Mouse (Mus musculus) liver, postnatal 0 days (tissue): ENCODE data around the gene Mgll. TPM values are rescaled to one million over a fixed set of nuclear protein-coding genes. Genes with fewer than 3 reads are reported as not detected.

Experiments used
- ATAC-seq: fragments of 200-750 bp; cut with Nextera tagmentation; 2 replicates; pipeline ENCODE4 v1.8.0; 2017; ENCODE audit warnings: mild to moderate bottlenecking, moderate library complexity
- DNase-seq: peaks from one replicate; pipeline ENCODE4 v3.0.0-alpha.2; 2016
- H3K27ac ChIP-seq: fragments of 300-500 bp; sonication (generic); 2 replicates; pipeline ENCODE4 v1.5.1; 2014; ENCODE audit warnings: antibody characterized with exemption, moderate library complexity, mild to moderate bottlenecking, low read depth
- H3K27me3 ChIP-seq: fragments of 300-500 bp; sonication (generic); 2 replicates; pipeline ENCODE4 v1.6.1; 2014; ENCODE audit warnings: low read length, control low read depth, mixed read lengths; ENCODE audit not compliant: insufficient read depth
- H3K36me3 ChIP-seq: fragments of 300-500 bp; sonication (generic); replicated peaks from 2 replicates; pipeline ENCODE4 v1.6.1; 2014; ENCODE audit warnings: mild to moderate bottlenecking, control low read depth, low read length, moderate library complexity, mixed read lengths; ENCODE audit not compliant: insufficient read depth
- H3K4me1 ChIP-seq: fragments of 300-500 bp; sonication (generic); 2 replicates; pipeline ENCODE4 v1.6.1; 2014; ENCODE audit warnings: antibody characterized with exemption, mild to moderate bottlenecking, control low read depth; ENCODE audit not compliant: insufficient read depth
- H3K4me2 ChIP-seq: fragments of 300-500 bp; sonication (generic); 2 replicates; pipeline ENCODE4 v1.6.1; 2014; ENCODE audit warnings: low read depth, mild to moderate bottlenecking, low read length, moderate library complexity, mixed read lengths
- H3K4me3 ChIP-seq: fragments of 300-500 bp; sonication (generic); 2 replicates; pipeline ENCODE4 v1.5.1; 2014; ENCODE audit warnings: low read depth, low read length
- H3K9ac ChIP-seq: fragments of 300-500 bp; sonication (generic); replicated peaks from 2 replicates; pipeline ENCODE4 v1.6.1; 2014; ENCODE audit warnings: mild to moderate bottlenecking, moderate library complexity
- H3K9me3 ChIP-seq: fragments of 300-500 bp; sonication (generic); 2 replicates; pipeline ENCODE4 v1.6.1; 2016; ENCODE audit warnings: mild to moderate bottlenecking, control low read depth, low read length, mixed read lengths
- CTCF ChIP-seq: sonication (generic); IDR thresholded peaks from 2 replicates; pipeline ENCODE4 v1.5.1; 2016; ENCODE audit warnings: antibody characterized with exemption, low read depth
- EP300 ChIP-seq: IDR thresholded peaks from 2 replicates; pipeline ENCODE4 v1.6.1; 2016; ENCODE audit warnings: antibody characterized with exemption, low read depth, mild to moderate bottlenecking
- WGBS: fragments of 180-500 bp; shearing (Covaris S2); extraction: QIAGEN DNeasy Blood & Tissue Kit; methylation state at CpG from one replicate; pipeline ENCODE4 v1.1.7; 2014; ENCODE audit not compliant: insufficient replicate concordance; 5-methylcytosine and 5-hydroxymethylcytosine counted together
- polyA plus RNA-seq: library from polyadenylated mRNA; unstranded; fragments of >200 nt; fragmentation: Nextera tagmentation; extraction: Ambion mirVana; gene quantifications from 2 replicates; pipeline ENCODE4 v1.2.1, GENCODE M21; 2015

Mgll gene
- polyA plus RNA-seq, 1 experiment from 2014 or later = 121 TPM

GRCm38 (mm10) chr6:88836178-88836819, 112.1 kb downstream of the Mgll start:
- Histone ChIP-seq H3K4me1 (peaks cover 52% of the 10 kb centered on the region), H3K27me3 (no peaks in the 10 kb centered on the region), H3K4me2 (no peak overlapping the region), H3K9ac (no peak overlapping the region), H3K9me3 (no peaks in the 10 kb centered on the region), H3K36me3 (peaks cover 40% of the 10 kb centered on the region), H3K4me3 (no peak overlapping the region), H3K27ac (peak overlapping the region; percentile 93)
- no peak for TF ChIP-seq CTCF
- TF ChIP-seq EP300 = no peak
- ATAC-seq (no peak), DNase-seq (no peak)
- 93% methylated on average over 28 of the region's 28 CpGs for WGBS

GRCm38 (mm10) chr6:88837999-88838398, 113.8 kb downstream of the Mgll start:
- DNase-seq (no peak), ATAC-seq (no peak)
- H3K4me2 ChIP-seq = no peak overlapping the region
- peaks cover 51% of the 10 kb centered on the region for H3K4me1 ChIP-seq
- TF ChIP-seq CTCF (no peak), EP300 (no peak)
- H3K27me3 ChIP-seq = no peaks in the 10 kb centered on the region
- peaks cover 40% of the 10 kb centered on the region for H3K36me3 ChIP-seq
- 92% methylated on average over 12 of the region's 12 CpGs for WGBS
- no peak overlapping the region for H3K4me3 ChIP-seq
- H3K27ac ChIP-seq = peak overlapping the region; percentile 51
- no peaks in the 10 kb centered on the region for H3K9me3 ChIP-seq
- H3K9ac ChIP-seq = no peak overlapping the region

GRCm38 (mm10) chr6:88838613-88839012, 114.4 kb downstream of the Mgll start:
- H3K27me3 ChIP-seq = no peaks in the 10 kb centered on the region
- no peak overlapping the region for H3K27ac ChIP-seq
- no peak overlapping the region for H3K4me3 ChIP-seq
- H3K4me2 ChIP-seq = no peak overlapping the region
- peaks cover 40% of the 10 kb centered on the region for H3K36me3 ChIP-seq
- DNase-seq (no peak), ATAC-seq (no peak)
- H3K9ac ChIP-seq = no peak overlapping the region
- no peaks in the 10 kb centered on the region for H3K9me3 ChIP-seq
- H3K4me1 ChIP-seq = peaks cover 47% of the 10 kb centered on the region
- TF ChIP-seq EP300 = no peak
- TF ChIP-seq CTCF = no peak
- WGBS = 96% methylated on average over 10 of the region's 10 CpGs

- TF ChIP-seq EP300 = no peak
- no peak for TF ChIP-seq CTCF
- peaks cover 40% of the 10 kb centered on the region for H3K4me1 ChIP-seq
- peak overlapping the region; percentile 99; the same call in 1 of the 2 replicates for H3K4me2 ChIP-seq
- ATAC-seq (no peak), DNase-seq (no peak)
- H3K9me3 ChIP-seq = no peaks in the 10 kb centered on the region
- no peak overlapping the region for H3K4me3 ChIP-seq
- no peak overlapping the region for H3K27ac ChIP-seq
- no peak overlapping the region for H3K9ac ChIP-seq
- WGBS = 89% methylated on average over 26 of the region's 26 CpGs
- peaks cover 40% of the 10 kb centered on the region for H3K36me3 ChIP-seq
- H3K27me3 ChIP-seq = no peaks in the 10 kb centered on the region
Measured at GRCm38 (mm10) chr6:88839135-88839970, 115.1 kb downstream of the Mgll start.

- Histone ChIP-seq H3K27me3 (no peaks in the 10 kb centered on the region), H3K9me3 (no peaks in the 10 kb centered on the region), H3K4me3 (peak overlapping the region; percentile 71), H3K4me1 (peaks cover 31% of the 10 kb centered on the region), H3K36me3 (peaks cover 40% of the 10 kb centered on the region), H3K9ac (0 out of 2 replicates have a peak overlapping the region, but pooled peaks have one; percentile 85), H3K4me2 (peak overlapping the region; percentile 99), H3K27ac (no peak overlapping the region)
- 78% methylated on average over 3 of the region's 3 CpGs for WGBS
- ATAC-seq (no peak), DNase-seq (no peak)
- TF ChIP-seq CTCF (no peak), EP300 (no peak)
Measured at GRCm38 (mm10) chr6:88840211-88840610, 116.0 kb downstream of the Mgll start.

- no peaks in the 10 kb centered on the region for H3K27me3 ChIP-seq
- H3K9me3 ChIP-seq = no peaks in the 10 kb centered on the region
- ATAC-seq = no peak
- H3K27ac ChIP-seq = peak overlapping the region; percentile 92
- peaks cover 24% of the 10 kb centered on the region for H3K4me1 ChIP-seq
- H3K9ac ChIP-seq = peak overlapping the region; percentile 85
- TF ChIP-seq CTCF (no peak), EP300 (no peak)
- H3K4me3 ChIP-seq = peak overlapping the region; percentile 71
- H3K4me2 ChIP-seq = peak overlapping the region; percentile 99
- DNase-seq = no peak
- H3K36me3 ChIP-seq = peaks cover 38% of the 10 kb centered on the region
- 48% methylated on average over 9 of the region's 9 CpGs for WGBS
Measured at GRCm38 (mm10) chr6:88840791-88841513, 116.7 kb downstream of the Mgll start.
